Mouse (Mus musculus) C2C12 (cell line): ENCODE measurements around the gene Fcgr2b. TPM values are rescaled to one million over a fixed set of nuclear protein-coding genes. Genes with fewer than 3 reads are reported as not detected.

Experiments used
- H3K27me3 ChIP-seq: one replicate; pipeline ENCODE4 v1.6.1; 2011; ENCODE audit not compliant: control insufficient read depth, insufficient read depth, insufficient read length
- H3K36me3 ChIP-seq: one replicate; pipeline ENCODE4 v1.6.1; 2011; ENCODE audit not compliant: control insufficient read depth, insufficient read depth
- H3K4me3 ChIP-seq: one replicate; pipeline ENCODE4 v1.5.1; 2011; ENCODE audit warnings: mild to moderate bottlenecking, control low read depth; ENCODE audit not compliant: poor library complexity, insufficient read depth, severe bottlenecking
- H3K79me2 ChIP-seq: one replicate; pipeline ENCODE4 v1.6.1; 2011; ENCODE audit not compliant: control insufficient read depth, insufficient read depth
- H3K79me3 ChIP-seq: one replicate; pipeline ENCODE4 v1.6.1; 2011; ENCODE audit warnings: low read depth, control low read depth
- H3ac ChIP-seq: one replicate; pipeline ENCODE3; 2011; ENCODE audit warnings: low read depth; ENCODE audit not compliant: control insufficient read depth, insufficient read length
- CEBPB ChIP-seq: IDR thresholded peaks from one replicate; pipeline ENCODE4 v1.6.1; 2011; ENCODE audit warnings: low read depth, mild to moderate bottlenecking, control low read depth, moderate library complexity
- CTCF ChIP-seq: IDR thresholded peaks from one replicate; pipeline ENCODE4 v1.5.1; 2011; ENCODE audit not compliant: control insufficient read depth, insufficient read depth, insufficient read length
- FOSL1 ChIP-seq: IDR thresholded peaks from one replicate; pipeline ENCODE4 v1.8.0; 2011; ENCODE audit warnings: mild to moderate bottlenecking, low read length; ENCODE audit not compliant: poor library complexity, insufficient read depth, severe bottlenecking
- MAX ChIP-seq: IDR thresholded peaks from one replicate; pipeline ENCODE4 v1.6.1; 2011; ENCODE audit warnings: mild to moderate bottlenecking, control low read depth
- MYOD1 ChIP-seq: IDR thresholded peaks from one replicate; pipeline ENCODE4 v1.6.1; 2011; ENCODE audit warnings: low read depth; ENCODE audit not compliant: control insufficient read depth, insufficient read length
- MYOG ChIP-seq: IDR thresholded peaks from one replicate; pipeline ENCODE4 v1.6.1; 2011; ENCODE audit not compliant: control insufficient read depth, insufficient read length; ENCODE audit errors: extremely low read depth
- USF1 ChIP-seq: IDR thresholded peaks from one replicate; pipeline ENCODE4 v1.6.1; 2011; ENCODE audit warnings: low read depth, mild to moderate bottlenecking, control low read depth, moderate library complexity
- long read RNA-seq, 2 experiments: library from polyadenylated mRNA; unstranded; transcript quantifications; one replicate each; pipeline ENCODE4 v2.0.0; 2019 to 2020
- polyA plus RNA-seq: library from polyadenylated mRNA; unstranded; fragments of >200 nt; fragmentation: generic; extraction: Trizol; gene quantifications from one replicate; pipeline ENCODE4 v1.2.1, GENCODE M21; 2012; ENCODE audit warnings: missing spikeins

Fcgr2b gene
- 0.06 TPM for polyA plus RNA-seq
- long read RNA-seq, experiment 1, result 0 reads
- long read RNA-seq, experiment 2, result 0 reads

GRCm38 (mm10) chr1:170976447-170976846, at the start of gene Fcgr2b:
Gene Fcgr2b, minus strand, starts transcription at chr1:170976547.
- Histone ChIP-seq H3ac (no peak within 1 kb of the TSS), H3K79me3 (no peaks in the 10 kb centered on the region), H3K36me3 (no peaks in the 10 kb centered on the region), H3K27me3 (no peaks in the 10 kb centered on the region), H3K4me3 (no peak within 1 kb of the TSS), H3K79me2 (no peaks in the 10 kb centered on the region)
- TF ChIP-seq FOSL1 (no peak), MYOG (no peak)

GRCm38 (mm10) chr1:171019311-171019950, 43.1 kb upstream of the Fcgr2b start:
- Histone ChIP-seq H3K79me2 (no peaks in the 10 kb centered on the region), H3K79me3 (no peaks in the 10 kb centered on the region), H3K4me3 (no peak overlapping the region)

GRCm38 (mm10) chr1:171018737-171019136, 42.4 kb upstream of the Fcgr2b start, which contains the start of gene Fcgr4:
Gene Fcgr4, plus strand, starts transcription at chr1:171018920.
- H3K4me3 ChIP-seq, result no peak within 1 kb of the TSS
- H3K27me3 ChIP-seq, result no peaks in the 10 kb centered on the region
- TF ChIP-seq USF1 (no peak), CEBPB (no peak), CTCF (no peak), MYOG (no peak), MAX (no peak), FOSL1 (no peak), MYOD1 (no peak)
- H3K79me2 ChIP-seq, result no peaks in the 10 kb centered on the region
- H3ac ChIP-seq, result no peak within 1 kb of the TSS
- H3K79me3 ChIP-seq, result no peaks in the 10 kb centered on the region
- H3K36me3 ChIP-seq, result no peaks in the 10 kb centered on the region

More at GRCm38 (mm10) chr1:171019311-171019950, 43.1 kb upstream of the Fcgr2b start:
- TF ChIP-seq FOSL1 (peak; percentile 58), MYOG (no peak), MAX (peak; percentile 12), MYOD1 (peak; percentile 89), CEBPB (no peak)
- Histone ChIP-seq H3K27me3 (no peaks in the 10 kb centered on the region), H3K36me3 (no peaks in the 10 kb centered on the region), H3ac (no peak overlapping the region)

- Histone ChIP-seq H3K27me3 (no peaks in the 10 kb centered on the region), H3K4me3 (no peak overlapping the region), H3K79me3 (no peaks in the 10 kb centered on the region), H3ac (no peak overlapping the region), H3K79me2 (no peaks in the 10 kb centered on the region), H3K36me3 (no peaks in the 10 kb centered on the region)
- TF ChIP-seq USF1 (no peak), MAX (no peak), CEBPB (no peak), FOSL1 (no peak), CTCF (no peak), MYOD1 (no peak)
These were observed 41.3 kb upstream of the Fcgr2b start for GRCm38 (mm10) chr1:171017468-171018158.

GRCm38 (mm10) chr1:171016676-171017356, 40.5 kb upstream of the Fcgr2b start:
- Histone ChIP-seq H3K4me3 (no peak overlapping the region), H3K79me2 (no peaks in the 10 kb centered on the region), H3K36me3 (no peaks in the 10 kb centered on the region), H3K79me3 (no peaks in the 10 kb centered on the region), H3ac (no peak overlapping the region), H3K27me3 (no peaks in the 10 kb centered on the region)
- TF ChIP-seq CEBPB (peak; percentile 63), USF1 (no peak)

GRCm38 (mm10) chr1:171011733-171012132, 35.4 kb upstream of the Fcgr2b start:
- H3K27me3 ChIP-seq, result no peaks in the 10 kb centered on the region
- H3ac ChIP-seq, result no peak overlapping the region
- no peaks in the 10 kb centered on the region for H3K79me3 ChIP-seq
- no peaks in the 10 kb centered on the region for H3K79me2 ChIP-seq
- H3K36me3 ChIP-seq, result no peaks in the 10 kb centered on the region
- TF ChIP-seq MYOD1 (no peak), CEBPB (no peak), CTCF (no peak), USF1 (no peak), MAX (no peak), MYOG (no peak), FOSL1 (no peak)
- no peak overlapping the region for H3K4me3 ChIP-seq
